13 mouse cellular contexts compared by ENCODE assay signal in genomic region chrX:157184167-157184566, GRCm38 (mm10).
DNase-seq lines count a peak whose midpoint lies in the region; TF ChIP-seq lines count a peak whose summit lies in the region.
"Had no signal": no experiment of that assay in that cellular context is flagged by ENCODE, and none has a peak within 500 bp of the region (broad histone marks: within the 10 kb centered on the region; RNA-seq: fewer than 3 reads in every experiment).

No protein-coding gene starts in this region.

- H3K79me2 ChIP-seq in myocyte (ENCODE audit: control insufficient read depth, insufficient read depth): no peaks in the 10 kb centered on the region

- no peak for TF ChIP-seq POLR2A in myocyte (IDR thresholded peaks at IDR 0.05; ENCODE audit: insufficient read length, low read depth)

- no peak overlapping the region for H3K4me3 ChIP-seq in myocyte
- H3K4me3 ChIP-seq: embryonic facial prominence, embryonic 12.5 days; neural tube, embryonic 15.5 days had no signal

- intact Hi-C loops in gastrocnemius, postnatal 14 days (cut with DNase I; ENCODE audit: low total_unique reads): no loop called here

- H3ac ChIP-seq in myocyte (ENCODE audit: control insufficient read depth, insufficient read length): no peak overlapping the region

- DNase-seq in layer of hippocampus, adult 18-20 months (ENCODE audit: low spot score in 2 of 2): peak; percentile 9 to 44
- no peak for DNase-seq in layer of hippocampus, postnatal 25 days (ENCODE audit: extremely low spot score in 1 of 2, low spot score in 1 of 2)
- peak; percentile 50 for DNase-seq in Muller cell, postnatal 12 days (ENCODE audit: inconsistent ontology term)
- peak; percentile 81 for DNase-seq in cerebellum, adult 9-10 months
- DNase-seq in gastrocnemius, postnatal 14 days: no peak
- no peak for DNase-seq in lung, postnatal 10 days
- DNase-seq: adrenal gland, postnatal 25 days; heart, adult 11 months; thymus, postnatal 25 days had no signal

- peak overlapping the region; percentile 20 for H3K4me2 ChIP-seq in myocyte (ENCODE audit: low read depth)
- H3K4me2 ChIP-seq: embryonic facial prominence, embryonic 12.5 days; midbrain, embryonic 11.5 days; neural tube, embryonic 15.5 days had no signal

- H3K36me3 ChIP-seq in myocyte (ENCODE audit: control insufficient read depth, insufficient read depth): no peaks in the 10 kb centered on the region
- H3K36me3 ChIP-seq: embryonic facial prominence, embryonic 12.5 days; neural tube, embryonic 15.5 days had no signal

- H3K27me3 ChIP-seq in myocyte (ENCODE audit: control insufficient read depth, insufficient read depth, insufficient read length): no peaks in the 10 kb centered on the region
- H3K27me3 ChIP-seq: neural tube, embryonic 15.5 days had no signal

TF ChIP-seq in myocyte, 11 proteins besides CTCF, POLR2A, EP300 and RAD21:
- TF ChIP-seq POLR2AphosphoS2 (IDR thresholded peaks at IDR 0.05; ENCODE audit: insufficient read length, low read depth) (no peak), USF1 (IDR thresholded peaks at IDR 0.05; ENCODE audit: low read depth) (no peak), TCF12 (IDR thresholded peaks at IDR 0.05; ENCODE audit: insufficient read depth, poor library complexity, severe bottlenecking) (no peak), CEBPB (IDR thresholded peaks at IDR 0.05; ENCODE audit: insufficient read depth, poor library complexity, severe bottlenecking) (no peak), E2F4 (IDR thresholded peaks at IDR 0.05; ENCODE audit: insufficient read depth) (no peak), MAX (IDR thresholded peaks at IDR 0.05; ENCODE audit: low read depth) (no peak), TCF3 (IDR thresholded peaks at IDR 0.05; ENCODE audit: insufficient read length, low read depth) (no peak), REST (IDR thresholded peaks at IDR 0.05; ENCODE audit: insufficient read depth, insufficient read length) (no peak), SRF (IDR thresholded peaks at IDR 0.05; ENCODE audit: control insufficient read depth, insufficient read length, low read depth) (no peak), MYOG (IDR thresholded peaks at IDR 0.05; ENCODE audit: control insufficient read depth in 1 of 3, insufficient read depth in 1 of 3, insufficient read length in 2 of 3, low read depth in 2 of 3) (no peak), MYOD1 (IDR thresholded peaks at IDR 0.05; ENCODE audit: control insufficient read depth in 1 of 3, insufficient read length in 2 of 3, low read depth in 2 of 3) (no peak)

Comparison
In these comparisons a context has a peak if more than half of its experiments do, and no peak if none do; other contexts are left out.
1. DNase-seq: peak in layer of hippocampus, adult 18-20 months (2 of 2), Muller cell, postnatal 12 days (single experiment) and cerebellum, adult 9-10 months (single experiment); none in layer of hippocampus, postnatal 25 days (0 of 2), gastrocnemius, postnatal 14 days (single experiment) and lung, postnatal 10 days (single experiment).